Mouse (Mus musculus) heart, embryonic 13.5 days (tissue): ENCODE measurements around the gene Rps6kb2. TPM values are rescaled to one million over a fixed set of nuclear protein-coding genes. Genes with fewer than 3 reads are reported as not detected.
"Not testable (repeated sequence)": the region's sequence is repeated elsewhere in the genome, so short reads cannot be mapped to it uniquely, and the experiment has no call there.

Experiments
- ATAC-seq: fragments of 200-750 bp; cut with Nextera tagmentation; 2 replicates; pipeline ENCODE4 v1.8.0; 2017; ENCODE audit warnings: moderate TSS enrichment; ENCODE audit not compliant: insufficient number of reproducible peaks, low FRiP score, low TSS enrichment; ENCODE audit errors: extremely low read depth
- H3K27ac ChIP-seq: fragments of 300-500 bp; sonication (generic); replicated peaks from 2 replicates; pipeline ENCODE4 v1.5.1; 2015; ENCODE audit warnings: moderate library complexity, mild to moderate bottlenecking, inconsistent platforms
- H3K27me3 ChIP-seq: fragments of 300-500 bp; sonication (generic); replicated peaks from 2 replicates; pipeline ENCODE4 v1.6.1; 2015; ENCODE audit warnings: mild to moderate bottlenecking, inconsistent platforms
- H3K36me3 ChIP-seq: fragments of 300-500 bp; sonication (generic); 2 replicates; pipeline ENCODE4 v1.6.1; 2015; ENCODE audit warnings: mild to moderate bottlenecking, inconsistent platforms
- H3K4me1 ChIP-seq: fragments of 300-500 bp; sonication (generic); 2 replicates; pipeline ENCODE4 v1.6.1; 2015; ENCODE audit warnings: inconsistent platforms
- H3K4me2 ChIP-seq: fragments of 300-500 bp; sonication (generic); 2 replicates; pipeline ENCODE4 v1.6.1; 2015; ENCODE audit warnings: inconsistent platforms, mild to moderate bottlenecking, moderate library complexity
- H3K4me3 ChIP-seq: fragments of 300-500 bp; sonication (generic); 2 replicates; pipeline ENCODE4 v1.5.1; 2015; ENCODE audit warnings: moderate library complexity, mild to moderate bottlenecking, inconsistent platforms
- H3K9ac ChIP-seq: fragments of 300-500 bp; sonication (generic); 2 replicates; pipeline ENCODE4 v1.6.1; 2015; ENCODE audit warnings: inconsistent platforms, mild to moderate bottlenecking, moderate library complexity
- H3K9me3 ChIP-seq: fragments of 300-500 bp; sonication (generic); 2 replicates; pipeline ENCODE4 v1.6.1; 2016; ENCODE audit warnings: inconsistent platforms
- WGBS: fragments of 180-500 bp; shearing (Covaris S2); methylation state at CpG from one replicate; pipeline ENCODE4 v1.1.7; 2015; ENCODE audit warnings: mixed read lengths; 5-methylcytosine and 5-hydroxymethylcytosine counted together
- polyA plus RNA-seq: library from polyadenylated mRNA; unstranded; fragments of >200 nt; fragmentation: Nextera tagmentation; extraction: Ambion mirVana; gene quantifications from 2 replicates; pipeline ENCODE4 v1.2.1, GENCODE M21; 2015

Gene Rps6kb2
- polyA plus RNA-seq, 1 experiment from 2014 or later: 46.0 TPM

- no peak overlapping the region for H3K9ac ChIP-seq
- no peaks in the 10 kb centered on the region for H3K27me3 ChIP-seq
- H3K4me2 ChIP-seq: no peak overlapping the region; the same call in 1 of the 2 replicates
- H3K4me1 ChIP-seq: peaks cover 33% of the 10 kb centered on the region
- H3K4me3 ChIP-seq: no peak overlapping the region
- no peak overlapping the region for H3K27ac ChIP-seq
- 76% methylated on average over 7 of the region's 7 CpGs for WGBS
- no peak for ATAC-seq
- H3K9me3 ChIP-seq: no peaks in the 10 kb centered on the region
- peaks cover 16% of the 10 kb centered on the region for H3K36me3 ChIP-seq
These were observed 40.5 kb downstream of the Rps6kb2 start for GRCm38 (mm10) chr19:4122411-4123370.

- peaks cover 20% of the 10 kb centered on the region for H3K36me3 ChIP-seq
- peak overlapping the region; percentile 61 for H3K4me3 ChIP-seq
- not testable (repeated sequence) for H3K27me3 ChIP-seq, ATAC-seq, H3K9me3 ChIP-seq, H3K27ac ChIP-seq
- H3K9ac ChIP-seq: 0 out of 2 replicates have a peak overlapping the region, but pooled peaks have one; percentile 52
- H3K4me1 ChIP-seq: peaks cover 25% of the 10 kb centered on the region
- peak overlapping the region; percentile 70 for H3K4me2 ChIP-seq
- WGBS: 55% methylated on average over 6 of the region's 6 CpGs
These were observed 41.3 kb downstream of the Rps6kb2 start for GRCm38 (mm10) chr19:4121896-4122295.

GRCm38 (mm10) chr19:4121097-4121805 is 41.9 kb downstream of the Rps6kb2 start:
- Histone ChIP-seq H3K4me2 (peak overlapping the region; percentile 70), H3K9ac (peak overlapping the region; percentile 77), H3K27ac (peak overlapping the region; percentile 80), H3K36me3 (peaks cover 26% of the 10 kb centered on the region), H3K4me1 (peaks cover 18% of the 10 kb centered on the region), H3K9me3 (no peaks in the 10 kb centered on the region), H3K4me3 (peak overlapping the region; percentile 61), H3K27me3 (no peaks in the 10 kb centered on the region)
- 3% methylated on average over 38 of the region's 38 CpGs for WGBS
- ATAC-seq: peak; percentile 70

DNA sequence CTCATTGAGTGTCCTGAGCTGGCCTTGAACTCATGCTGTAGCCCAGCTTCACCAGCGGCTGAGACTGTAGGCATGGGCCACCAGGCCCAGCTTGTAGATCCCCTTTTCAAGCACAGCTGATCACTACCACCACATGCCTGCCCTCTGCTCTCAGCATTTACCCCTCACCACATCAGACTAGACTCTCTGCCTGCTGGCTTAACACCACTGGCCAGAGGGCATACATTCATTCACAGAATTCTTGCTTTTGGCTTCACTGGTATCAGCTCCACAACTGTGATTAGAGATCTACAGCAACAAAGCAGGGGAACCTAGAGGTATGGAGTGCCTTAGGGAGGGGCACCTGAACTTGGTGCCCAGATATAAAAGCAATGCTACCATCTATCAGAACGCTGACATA is 42.7 kb downstream of the Rps6kb2 start:
- Histone ChIP-seq H3K4me1 (peaks cover 18% of the 10 kb centered on the region), H3K4me2 (peak overlapping the region; percentile 70), H3K27ac (no peak overlapping the region), H3K9me3 (no peaks in the 10 kb centered on the region), H3K9ac (no peak overlapping the region), H3K36me3 (peaks cover 34% of the 10 kb centered on the region), H3K4me3 (peak overlapping the region; percentile 61), H3K27me3 (no peaks in the 10 kb centered on the region)
- 88% methylated on average over 2 of the region's 2 CpGs for WGBS
- ATAC-seq: no peak

- 80% methylated on average over 6 of the region's 6 CpGs for WGBS
- H3K4me3 ChIP-seq: 0 out of 2 replicates have a peak overlapping the region, but pooled peaks have one; percentile 61
- no peak overlapping the region for H3K27ac ChIP-seq
- no peak overlapping the region for H3K9ac ChIP-seq
- no peaks in the 10 kb centered on the region for H3K9me3 ChIP-seq
- peak overlapping the region; percentile 70 for H3K4me2 ChIP-seq
- peaks cover 40% of the 10 kb centered on the region for H3K36me3 ChIP-seq
- H3K4me1 ChIP-seq: peaks cover 14% of the 10 kb centered on the region
- H3K27me3 ChIP-seq: no peaks in the 10 kb centered on the region
- no peak for ATAC-seq
These were observed 43.3 kb downstream of the Rps6kb2 start for GRCm38 (mm10) chr19:4119716-4120487.

- ATAC-seq: no peak
- no peak overlapping the region for H3K9ac ChIP-seq
- no peak overlapping the region for H3K4me3 ChIP-seq
- H3K27ac ChIP-seq: no peak overlapping the region
- WGBS: 88% methylated on average over 2 of the region's 2 CpGs
- no peak overlapping the region for H3K4me2 ChIP-seq
- no peaks in the 10 kb centered on the region for H3K27me3 ChIP-seq
- peaks cover 25% of the 10 kb centered on the region for H3K4me1 ChIP-seq
- H3K36me3 ChIP-seq: peaks cover 55% of the 10 kb centered on the region
- no peaks in the 10 kb centered on the region for H3K9me3 ChIP-seq
These were observed 44.8 kb downstream of the Rps6kb2 start for GRCm38 (mm10) chr19:4118350-4118749.

- Histone ChIP-seq H3K4me2 (no peak overlapping the region), H3K27ac (no peak overlapping the region), H3K27me3 (no peaks in the 10 kb centered on the region), H3K4me3 (no peak overlapping the region), H3K4me1 (peaks cover 31% of the 10 kb centered on the region), H3K9ac (no peak overlapping the region), H3K36me3 (peaks cover 68% of the 10 kb centered on the region), H3K9me3 (no peaks in the 10 kb centered on the region)
- WGBS: 95% methylated on average over 7 of the region's 7 CpGs
- no peak for ATAC-seq
These were observed 46.1 kb downstream of the Rps6kb2 start for GRCm38 (mm10) chr19:4117006-4117405.

DNA sequence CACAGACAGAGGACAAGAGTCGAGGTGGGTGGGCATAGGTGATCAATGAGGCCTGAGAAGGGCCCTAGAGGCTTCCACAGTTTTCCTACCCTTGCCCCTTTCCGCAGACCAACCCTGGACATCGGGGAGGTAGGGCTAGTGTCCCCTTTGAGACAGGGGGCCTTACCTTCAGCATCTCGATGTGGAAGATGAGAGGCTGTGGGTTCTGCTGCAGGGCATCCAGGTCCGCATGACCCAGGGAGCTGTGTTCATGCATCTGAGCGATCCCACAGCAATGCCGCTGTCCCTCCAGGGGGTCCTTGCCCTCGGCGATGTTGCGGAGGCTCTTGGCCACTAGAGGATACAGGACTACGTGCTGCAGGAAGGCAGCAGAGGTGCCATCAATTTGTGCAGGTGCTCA is 47.3 kb downstream of the Rps6kb2 start:
- no peaks in the 10 kb centered on the region for H3K27me3 ChIP-seq
- peaks cover 25% of the 10 kb centered on the region for H3K4me1 ChIP-seq
- H3K9ac ChIP-seq: no peak overlapping the region
- H3K36me3 ChIP-seq: peaks cover 80% of the 10 kb centered on the region
- no peak overlapping the region for H3K4me2 ChIP-seq
- no peak overlapping the region for H3K4me3 ChIP-seq
- WGBS: 76% methylated on average over 11 of the region's 11 CpGs
- H3K27ac ChIP-seq: no peak overlapping the region
- ATAC-seq: no peak
- H3K9me3 ChIP-seq: no peaks in the 10 kb centered on the region

DNA sequence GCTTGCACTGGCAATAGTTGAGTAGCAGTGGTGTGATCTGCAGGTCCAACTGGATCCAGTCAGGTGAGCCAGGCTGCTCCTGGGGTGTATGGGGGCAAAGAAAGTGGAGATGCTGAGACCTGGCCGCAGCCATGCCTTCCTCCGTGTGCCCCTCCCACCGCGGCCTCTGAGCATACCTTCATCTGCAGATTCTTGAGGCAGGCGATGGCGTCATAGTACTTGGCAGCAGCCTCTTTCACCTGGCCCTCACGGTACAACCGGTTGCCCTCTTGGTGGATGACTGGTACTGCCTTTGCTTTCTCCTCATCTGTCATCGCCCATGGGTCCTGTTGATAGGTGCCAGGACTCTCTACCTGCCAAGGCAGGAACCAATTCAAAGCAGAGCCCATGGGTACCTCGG is 48.0 kb downstream of the Rps6kb2 start:
- Histone ChIP-seq H3K4me2 (no peak overlapping the region), H3K36me3 (peaks cover 81% of the 10 kb centered on the region), H3K27ac (no peak overlapping the region), H3K9me3 (no peaks in the 10 kb centered on the region), H3K4me1 (peaks cover 18% of the 10 kb centered on the region), H3K9ac (no peak overlapping the region), H3K4me3 (no peak overlapping the region), H3K27me3 (no peaks in the 10 kb centered on the region)
- WGBS: 86% methylated on average over 10 of the region's 10 CpGs
- no peak for ATAC-seq

DNA sequence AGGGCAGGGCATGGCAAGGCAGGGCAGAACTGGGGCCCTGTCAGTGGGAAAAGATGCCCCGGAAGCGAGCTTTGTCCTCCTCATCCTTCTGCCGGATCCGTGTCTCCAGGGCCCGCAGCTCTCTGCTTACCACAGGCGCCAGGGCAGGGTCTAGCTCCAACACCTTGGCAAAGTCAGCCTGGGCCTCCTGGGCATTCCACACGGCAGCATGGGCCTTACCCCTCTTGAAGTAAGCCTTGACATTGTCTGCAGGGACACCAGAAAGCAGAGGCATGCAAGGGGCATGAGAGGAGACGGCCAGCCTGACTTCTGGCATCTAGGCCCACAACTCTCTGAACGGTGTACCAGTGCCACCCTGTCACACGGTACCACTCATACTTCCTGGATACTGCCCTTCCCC is 48.6 kb downstream of the Rps6kb2 start:
- no peak overlapping the region for H3K4me3 ChIP-seq
- 86% methylated on average over 10 of the region's 10 CpGs for WGBS
- no peaks in the 10 kb centered on the region for H3K27me3 ChIP-seq
- H3K36me3 ChIP-seq: peaks cover 81% of the 10 kb centered on the region
- H3K9ac ChIP-seq: no peak overlapping the region
- H3K27ac ChIP-seq: no peak overlapping the region
- peaks cover 18% of the 10 kb centered on the region for H3K4me1 ChIP-seq
- no peaks in the 10 kb centered on the region for H3K9me3 ChIP-seq
- ATAC-seq: no peak
- no peak overlapping the region for H3K4me2 ChIP-seq

DNA sequence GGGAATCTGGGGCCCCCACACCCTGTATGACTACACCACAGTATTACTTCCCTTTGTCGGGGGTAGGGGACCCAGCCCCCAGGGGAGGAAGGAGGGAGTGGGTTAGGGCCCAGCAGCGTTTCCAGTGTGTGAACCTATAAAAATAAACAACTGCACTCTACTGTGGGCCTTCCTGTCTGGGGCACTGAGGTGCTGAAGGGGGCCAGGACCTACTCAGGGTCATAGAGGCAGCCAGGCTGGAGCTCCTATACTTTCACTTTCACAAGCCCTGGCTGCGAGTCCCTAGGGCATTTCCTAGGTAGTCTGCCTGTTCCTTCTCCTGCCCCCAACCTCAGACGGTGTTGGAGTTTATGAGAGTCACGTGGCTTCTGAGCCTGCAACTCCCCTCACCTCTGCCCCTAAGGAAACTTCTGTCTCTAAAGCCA is 49.3 kb downstream of the Rps6kb2 start:
- H3K27me3 ChIP-seq: no peaks in the 10 kb centered on the region
- WGBS: 47% methylated on average over 5 of the region's 5 CpGs
- H3K4me1 ChIP-seq: peaks cover 18% of the 10 kb centered on the region
- no peaks in the 10 kb centered on the region for H3K9me3 ChIP-seq
- 0 out of 2 replicates have a peak overlapping the region, but pooled peaks have one; percentile 3 for H3K9ac ChIP-seq
- H3K4me2 ChIP-seq: no peak overlapping the region
- no peak overlapping the region for H3K4me3 ChIP-seq
- 0 out of 2 replicates have a peak, but pooled peaks have one; percentile 51 for ATAC-seq
- peak overlapping the region; percentile 55; the same call in 1 of the 2 replicates for H3K27ac ChIP-seq
- H3K36me3 ChIP-seq: peaks cover 82% of the 10 kb centered on the region
